Mouse (Mus musculus) layer of hippocampus, adult 8-10 months (tissue): Measurements from ENCODE around the gene Syvn1. TPM values are rescaled to one million over a fixed set of nuclear protein-coding genes. Genes with fewer than 3 reads are reported as not detected.

Source experiments
- microRNA-seq, 2 experiments: library from miRNA; unstranded; fragments of <30 nt; microRNA quantifications; one replicate each; pipeline ENCODE4 v1.2.0; 2022
- total RNA-seq, 4 experiments: library from RNA; stranded (reverse); gene quantifications; 2 replicates each; pipeline ENCODE4 v1.2.4; 2022

Syvn1 gene
- total RNA-seq, 4 experiments from 2014 or later: 40.4 to 48.8 (median 43.7) TPM

Small RNA genes within 50 kb of the gene (microRNA-seq; reads per million reads assigned to microRNA genes)
- 1.6 to 5.8 reads per million in 2 experiments for gene Mir6988

Other genes starting within 250 kb of the Syvn1 start
- gene Frmd8, start 171.3 kb upstream of the Syvn1 start, total RNA-seq: 10 to 100 TPM; 10.4 to 20.8 (median 16.3) TPM
- 1 to 10 TPM; 3.1 to 7.1 (median 4.5) TPM for gene Slc25a45, start 168.8 kb upstream of the Syvn1 start, total RNA-seq
- gene Tigd3, start 152.4 kb upstream of the Syvn1 start, total RNA-seq: 1 to 10 TPM; 2.2 to 3.5 (median 2.9) TPM
- gene Dpf2, start 133.6 kb upstream of the Syvn1 start, total RNA-seq: 100 to 1,000 TPM in 1 of 4 experiments, 10 to 100 TPM in 3; 89.6 to 135 (median 97.5) TPM
- 1 to 10 TPM; 4.4 to 6.0 (median 5.4) TPM for gene Cdc42ep2, start 121.8 kb upstream of the Syvn1 start, total RNA-seq
- gene Pola2, start 82.4 kb upstream of the Syvn1 start, total RNA-seq: 1 to 10 TPM; 4.4 to 8.2 (median 7.1) TPM
- gene Slc22a20, start 60.4 kb upstream of the Syvn1 start, total RNA-seq: not detected
- 10 to 100 TPM; 23.7 to 27.7 (median 25.1) TPM for gene Capn1, start 30.7 kb upstream of the Syvn1 start, total RNA-seq
- gene Mrpl49, start 11.2 kb downstream of the Syvn1 start, total RNA-seq: 10 to 100 TPM; 43.5 to 51.3 (median 46.1) TPM
- gene Fau, start 11.3 kb downstream of the Syvn1 start, total RNA-seq: 100 to 1,000 TPM; 653 to 927 (median 780) TPM
- gene Znhit2, start 14.6 kb downstream of the Syvn1 start, total RNA-seq: 10 to 100 TPM; 27.0 to 38.4 (median 32.4) TPM
- gene Tm7sf2, start 21.8 kb downstream of the Syvn1 start, total RNA-seq: 10 to 100 TPM; 21.7 to 30.5 (median 26.6) TPM
- gene Vps51, start 30.7 kb downstream of the Syvn1 start, total RNA-seq: 100 to 1,000 TPM in 2 of 4 experiments, 10 to 100 TPM in 2; 90.4 to 103 (median 99.8) TPM
- not detected for gene Tmem262, start 33.5 kb downstream of the Syvn1 start, total RNA-seq
- gene Gm28374, start 35.7 kb downstream of the Syvn1 start, total RNA-seq: 1 to 10 TPM in 1 of 4 experiments, not detected in 3; 2.3 TPM
- gene Zfpl1, start 38.4 kb downstream of the Syvn1 start, total RNA-seq: 10 to 100 TPM; 38.8 to 44.1 (median 41.4) TPM
- under 1 TPM in 1 of 4 experiments, not detected in 3; 0.31 TPM for gene Cdca5, start 38.4 kb downstream of the Syvn1 start, total RNA-seq
- not detected for gene AC131692.1, start 47.8 kb downstream of the Syvn1 start, total RNA-seq
- gene Naaladl1, start 59.2 kb downstream of the Syvn1 start, total RNA-seq: under 1 TPM in 3 of 4 experiments, not detected in 1; 0.14 to 0.25 (median 0.17) TPM
- 10 to 100 TPM; 11.0 to 13.4 (median 12.9) TPM for gene Sac3d1, start 72.1 kb downstream of the Syvn1 start, total RNA-seq
- gene Snx15, start 81.7 kb downstream of the Syvn1 start, total RNA-seq: 10 to 100 TPM; 38.7 to 43.0 (median 41.8) TPM
- gene Batf2, start 94.4 kb downstream of the Syvn1 start, total RNA-seq: 1 to 10 TPM in 1 of 4 experiments, under 1 TPM in 2, not detected in 1; 0.83 to 1.3 (median 0.96) TPM
- gene Arl2, start 95.0 kb downstream of the Syvn1 start, total RNA-seq: 10 to 100 TPM; 79.8 to 93.3 (median 85.0) TPM
- not detected for gene Majin, start 137.8 kb downstream of the Syvn1 start, total RNA-seq
- gene Gpha2, start 179.8 kb downstream of the Syvn1 start, total RNA-seq: not detected
- gene Ppp2r5b, start 189.3 kb downstream of the Syvn1 start, total RNA-seq: 100 to 1,000 TPM; 126 to 136 (median 128) TPM
- gene Atg2a, start 195.1 kb downstream of the Syvn1 start, total RNA-seq: 10 to 100 TPM; 34.1 to 41.8 (median 37.1) TPM
- gene Ehd1, start 230.1 kb downstream of the Syvn1 start, total RNA-seq: 10 to 100 TPM; 59.1 to 76.4 (median 70.3) TPM